Mouse (Mus musculus) MEL (cell line): ENCODE results near the gene Fancc. TPM values are rescaled to one million over a fixed set of nuclear protein-coding genes. Genes with fewer than 3 reads are reported as not detected.

ENCODE experiments used
- DNase-seq: peaks from one replicate; pipeline ENCODE4 v3.0.0; 2011; ENCODE audit warnings: low read depth, low spot score
- H3K27ac ChIP-seq: 2 replicates; pipeline ENCODE4 v1.5.1; 2012; ENCODE audit warnings: low read depth, mild to moderate bottlenecking, control low read depth, low read length, moderate library complexity; ENCODE audit not compliant: control insufficient read depth
- H3K27me3 ChIP-seq, 2 experiments: fragments of 150-350 bp in 1 of 2; sonication (generic) in 1 of 2; 2 replicates each; pipeline ENCODE4 v1.6.1; 2012; ENCODE audit warnings: low read length in 2 of 2, mild to moderate bottlenecking in 2 of 2, improper control_type of control experiment in 1 of 2, moderate library complexity in 1 of 2; ENCODE audit not compliant: insufficient read depth in 2 of 2, control insufficient read depth in 1 of 2
- H3K36me3 ChIP-seq, 2 experiments: 2 replicates each; pipeline ENCODE4 v1.6.1; 2012 to 2014; ENCODE audit warnings: low read length in 2 of 2, improper control_type of control experiment in 1 of 2, inconsistent platforms in 1 of 2, mild to moderate bottlenecking in 1 of 2; ENCODE audit not compliant: insufficient read depth in 2 of 2, control insufficient read depth in 1 of 2
- H3K4me1 ChIP-seq, 2 experiments: fragments of 150-350 bp in 1 of 2; sonication (generic) in 1 of 2; 2 replicates each; pipeline ENCODE4 v1.6.1; 2012; ENCODE audit warnings: low read length in 2 of 2, improper control_type of control experiment in 1 of 2, mild to moderate bottlenecking in 1 of 2; ENCODE audit not compliant: insufficient read depth in 2 of 2, control insufficient read depth in 1 of 2
- H3K4me3 ChIP-seq, 2 experiments: fragments of 150-350 bp in 1 of 2; sonication (generic) in 1 of 2; 2 replicates each; pipeline ENCODE4 v1.5.1; 2012; ENCODE audit warnings: low read depth in 2 of 2, low read length in 2 of 2, mild to moderate bottlenecking in 2 of 2, moderate library complexity in 2 of 2, control low read depth in 1 of 2, improper control_type of control experiment in 1 of 2; ENCODE audit not compliant: control insufficient read depth in 1 of 2, insufficient read depth in 1 of 2
- H3K79me2 ChIP-seq: 2 replicates; pipeline ENCODE4 v1.6.1; 2012; ENCODE audit warnings: mild to moderate bottlenecking, low read length, moderate library complexity; ENCODE audit not compliant: control insufficient read depth, poor library complexity, insufficient read depth
- H3K9ac ChIP-seq: 2 replicates; pipeline ENCODE4 v1.6.1; 2012; ENCODE audit warnings: low read depth, mild to moderate bottlenecking, control low read depth, low read length, moderate library complexity; ENCODE audit not compliant: control insufficient read depth, poor library complexity, severe bottlenecking
- H3K9me3 ChIP-seq: fragments of 150-350 bp; sonication (generic); replicated peaks from 2 replicates; pipeline ENCODE4 v1.6.1; 2012; ENCODE audit warnings: mild to moderate bottlenecking, low read length, improper control_type of control experiment, moderate library complexity; ENCODE audit not compliant: insufficient read depth
- BHLHE40 ChIP-seq: IDR thresholded peaks from 2 replicates; pipeline ENCODE4 v1.6.1; 2012; ENCODE audit warnings: low read depth, mild to moderate bottlenecking, inconsistent platforms, low read length, improper control_type of control experiment, borderline replicate concordance
- CHD1 ChIP-seq: IDR thresholded peaks from 2 replicates; pipeline ENCODE4 v1.6.1; 2012; ENCODE audit warnings: low read depth, mild to moderate bottlenecking, inconsistent platforms, low read length, improper control_type of control experiment
- CTCF ChIP-seq, 3 experiments: IDR thresholded peaks in 2 of 3; conservative IDR thresholded peaks in 1 of 3; 2 replicates each; pipeline ENCODE4 v1.5.1; 2011 to 2012; ENCODE audit warnings: low read length in 3 of 3, low read depth in 2 of 3, mild to moderate bottlenecking in 2 of 3, improper control_type of control experiment in 1 of 3, inconsistent platforms in 1 of 3, mixed read lengths in 1 of 3, moderate library complexity in 1 of 3; ENCODE audit not compliant: control insufficient read depth in 1 of 3, insufficient read depth in 1 of 3, poor library complexity in 1 of 3, severe bottlenecking in 1 of 3
- E2F4 ChIP-seq: IDR thresholded peaks from 2 replicates; pipeline ENCODE4 v1.6.1; 2011; ENCODE audit warnings: low read depth, low read length, improper control_type of control experiment, borderline replicate concordance
- ELF1 ChIP-seq: IDR thresholded peaks from 2 replicates; pipeline ENCODE4 v1.6.1; 2014; ENCODE audit warnings: low read depth, mild to moderate bottlenecking, inconsistent platforms, low read length, improper control_type of control experiment, moderate library complexity
- EP300 ChIP-seq, 2 experiments: IDR thresholded peaks; 2 replicates each; pipeline ENCODE4 v1.6.1; 2011; ENCODE audit warnings: improper control_type of control experiment in 2 of 2, low read length in 2 of 2, low read depth in 1 of 2, mild to moderate bottlenecking in 1 of 2
- ETS1 ChIP-seq: IDR thresholded peaks from 2 replicates; pipeline ENCODE4 v1.6.1; 2012; ENCODE audit warnings: low read depth, mild to moderate bottlenecking, inconsistent platforms, low read length, improper control_type of control experiment, moderate library complexity
- GABPA ChIP-seq: IDR thresholded peaks from 2 replicates; pipeline ENCODE4 v1.6.1; 2012; ENCODE audit warnings: low read depth, mild to moderate bottlenecking, inconsistent platforms, low read length, improper control_type of control experiment, moderate library complexity
- GATA1 ChIP-seq: IDR thresholded peaks from 2 replicates; pipeline ENCODE4 v1.6.1; 2011; ENCODE audit warnings: low read depth, low read length, improper control_type of control experiment
- HCFC1 ChIP-seq: IDR thresholded peaks from 2 replicates; pipeline ENCODE4 v1.6.1; 2012; ENCODE audit warnings: low read depth, mild to moderate bottlenecking, inconsistent platforms, low read length, improper control_type of control experiment, moderate library complexity
- JUND ChIP-seq: IDR thresholded peaks from 2 replicates; pipeline ENCODE4 v1.6.1; 2011; ENCODE audit warnings: low read depth, mild to moderate bottlenecking, improper control_type of control experiment, low read length
- KAT2A ChIP-seq: conservative IDR thresholded peaks from 2 replicates; pipeline ENCODE4 v1.6.1; 2012; ENCODE audit warnings: low read depth, low read length, improper control_type of control experiment, inconsistent platforms
- MAFK ChIP-seq: IDR thresholded peaks from 2 replicates; pipeline ENCODE4 v1.6.1; 2011; ENCODE audit warnings: low read depth, mild to moderate bottlenecking, low read length, improper control_type of control experiment, borderline replicate concordance
- MAX ChIP-seq: IDR thresholded peaks from 2 replicates; pipeline ENCODE4 v1.6.1; 2011; ENCODE audit warnings: low read length, improper control_type of control experiment
- MAZ ChIP-seq: IDR thresholded peaks from 2 replicates; pipeline ENCODE4 v1.6.1; 2012; ENCODE audit warnings: low read depth, mild to moderate bottlenecking, inconsistent platforms, low read length, improper control_type of control experiment
- MEF2A ChIP-seq: IDR thresholded peaks from 2 replicates; pipeline ENCODE4 v1.6.1; 2014; ENCODE audit warnings: low read depth, mild to moderate bottlenecking, inconsistent platforms, low read length, improper control_type of control experiment; ENCODE audit not compliant: poor library complexity, insufficient replicate concordance, severe bottlenecking; ENCODE audit errors: extremely low read depth
- MXI1 ChIP-seq: IDR thresholded peaks from 2 replicates; pipeline ENCODE4 v1.6.1; 2011; ENCODE audit warnings: mild to moderate bottlenecking, low read depth, low read length, improper control_type of control experiment
- MYB ChIP-seq: IDR thresholded peaks from 2 replicates; pipeline ENCODE4 v1.6.1; 2011; ENCODE audit warnings: mild to moderate bottlenecking, low read depth, low read length, improper control_type of control experiment
- MYC ChIP-seq: IDR thresholded peaks from 2 replicates; pipeline ENCODE4 v1.6.1; 2011; ENCODE audit warnings: low read depth, mild to moderate bottlenecking, low read length, improper control_type of control experiment, moderate library complexity
- NELFE ChIP-seq: IDR thresholded peaks from 2 replicates; pipeline ENCODE4 v1.6.1; 2011; ENCODE audit warnings: low read depth, low read length, improper control_type of control experiment
- NRF1 ChIP-seq: IDR thresholded peaks from 2 replicates; pipeline ENCODE4 v1.6.1; 2014; ENCODE audit warnings: low read depth, mild to moderate bottlenecking, inconsistent platforms, low read length, improper control_type of control experiment, moderate library complexity; ENCODE audit not compliant: poor library complexity, insufficient read depth, severe bottlenecking
- POLR2A ChIP-seq, 2 experiments: IDR thresholded peaks; 2 replicates each; pipeline ENCODE4 v1.6.1; 2011 to 2012; ENCODE audit warnings: low read length in 2 of 2, mild to moderate bottlenecking in 2 of 2, control low read depth in 1 of 2, improper control_type of control experiment in 1 of 2, low read depth in 1 of 2, moderate library complexity in 1 of 2; ENCODE audit not compliant: control insufficient read depth in 1 of 2, insufficient read depth in 1 of 2, poor library complexity in 1 of 2
- POLR2AphosphoS2 ChIP-seq: IDR thresholded peaks from 2 replicates; pipeline ENCODE4 v1.6.1; 2011; ENCODE audit warnings: low read length, improper control_type of control experiment
- POLR2AphosphoS5 ChIP-seq: IDR thresholded peaks from 2 replicates; pipeline ENCODE4 v1.6.1; 2012; ENCODE audit warnings: low read depth, borderline replicate concordance, mild to moderate bottlenecking, inconsistent platforms, low read length, moderate library complexity, mixed read lengths
- RAD21 ChIP-seq: IDR thresholded peaks from 2 replicates; pipeline ENCODE4 v1.6.1; 2011; ENCODE audit warnings: mild to moderate bottlenecking, low read depth, low read length, improper control_type of control experiment
- RCOR1 ChIP-seq: IDR thresholded peaks from 2 replicates; pipeline ENCODE4 v1.6.1; 2012; ENCODE audit warnings: low read depth, mild to moderate bottlenecking, inconsistent platforms, low read length, improper control_type of control experiment
- SIN3A ChIP-seq: IDR thresholded peaks from 2 replicates; pipeline ENCODE4 v1.6.1; 2012; ENCODE audit warnings: low read length, improper control_type of control experiment, inconsistent platforms
- SMC3 ChIP-seq: IDR thresholded peaks from 2 replicates; pipeline ENCODE4 v1.6.1; 2011; ENCODE audit warnings: low read depth, low read length, improper control_type of control experiment
- TAL1 ChIP-seq: IDR thresholded peaks from 2 replicates; pipeline ENCODE4 v1.6.1; 2012; ENCODE audit warnings: mild to moderate bottlenecking, inconsistent platforms, low read length, moderate library complexity, mixed read lengths
- TBP ChIP-seq: IDR thresholded peaks from 2 replicates; pipeline ENCODE4 v1.8.0; 2011; ENCODE audit warnings: low read depth, low read length, improper control_type of control experiment
- TCF12 ChIP-seq: IDR thresholded peaks from 2 replicates; pipeline ENCODE4 v1.6.1; 2014; ENCODE audit warnings: low read depth, mild to moderate bottlenecking, inconsistent platforms, low read length, improper control_type of control experiment, moderate library complexity
- USF2 ChIP-seq, 2 experiments: IDR thresholded peaks; 2 replicates each; pipeline ENCODE4 v1.6.1; 2011 to 2012; ENCODE audit warnings: improper control_type of control experiment in 2 of 2, low read length in 2 of 2, borderline replicate concordance in 1 of 2, inconsistent platforms in 1 of 2, low read depth in 1 of 2, mild to moderate bottlenecking in 1 of 2; ENCODE audit not compliant: insufficient read depth in 1 of 2
- ZKSCAN1 ChIP-seq: IDR thresholded peaks from 2 replicates; pipeline ENCODE4 v1.6.1; 2012; ENCODE audit warnings: low read depth, mild to moderate bottlenecking, inconsistent platforms, low read length, improper control_type of control experiment, moderate library complexity
- ZMIZ1 ChIP-seq: IDR thresholded peaks from 2 replicates; pipeline ENCODE4 v1.6.1; 2012; ENCODE audit warnings: low read depth, mild to moderate bottlenecking, inconsistent platforms, low read length, improper control_type of control experiment, moderate library complexity
- ZNF384 ChIP-seq: IDR thresholded peaks from 2 replicates; pipeline ENCODE4 v1.6.1; 2012; ENCODE audit warnings: low read depth, mild to moderate bottlenecking, inconsistent platforms, low read length, improper control_type of control experiment
- polyA plus RNA-seq, 2 experiments: library from polyadenylated mRNA; stranded (reverse) in 1 of 2; unstranded in 1 of 2; fragments of >175 nt in 1 of 2; fragments of >200 nt in 1 of 2; gene quantifications; 2 replicates each; pipeline versions ENCODE4 v1.2.1 to v1.2.4; 2012; ENCODE audit warnings: low replicate concordance in 2 of 2, low read depth in 1 of 2; ENCODE audit not compliant: insufficient read length in 2 of 2, insufficient read depth in 1 of 2, missing spikeins in 1 of 2
- total RNA-seq: library from RNA; depleted of rRNA; stranded (reverse); fragments of 300-350 nt; gene quantifications from 2 replicates; pipeline ENCODE4 v1.2.3, GENCODE M21; 2012

Fancc gene
- total and polyA plus RNA-seq, 3 experiments: 4.0 to 5.5 TPM; not detected in 1

- Histone ChIP-seq H3K9ac (peak overlapping the region; percentile 55), H3K9me3 (no peaks in the 10 kb centered on the region), H3K27ac (peak overlapping the region; percentile 89), H3K4me1 (peaks cover 2 to 23% of the 10 kb centered on the region in 2 experiments; a peak in 3 of 4 replicates), H3K27me3 (no peaks in the 10 kb centered on the region), H3K79me2 (no peaks in the 10 kb centered on the region), H3K4me3 (peak overlapping the region; percentile 40 to 57), H3K36me3 (peaks cover 0 to 21% of the 10 kb centered on the region in 2 experiments; a peak in 2 of 4 replicates)
- peak; percentile 85 for DNase-seq
- TF ChIP-seq ETS1 (peak; percentile 66; the same call in 1 of the 2 replicates), ZKSCAN1 (no peak), EP300 (IDR thresholded peaks at IDR 0.05; ENCODE audit: low read depth in 1 of 2, low read length in 2 of 2) (peak; percentile 87 to 92), RCOR1 (peak; percentile 60), ZMIZ1 (0 out of 2 replicates have a peak, but pooled peaks have one; percentile 22), USF2 (IDR thresholded peaks at IDR 0.05; ENCODE audit: borderline replicate concordance in 1 of 2, insufficient read depth in 1 of 2, low read depth in 1 of 2, low read length in 2 of 2) (no peak), POLR2AphosphoS5 (no peak), HCFC1 (peak; percentile 45; the same call in 1 of the 2 replicates), ZNF384 (peak; percentile 42; the same call in 1 of the 2 replicates), JUND (no peak), TBP (peak; percentile 72), MXI1 (peak; percentile 46), NRF1 (peak; percentile 12; the same call in 1 of the 2 replicates), TAL1 (peak; percentile 49), POLR2A (IDR thresholded peaks at IDR 0.05; ENCODE audit: control insufficient read depth in 1 of 2, insufficient read depth in 1 of 2, low read depth in 1 of 2, low read length in 2 of 2, poor library complexity in 1 of 2) (peak in 1 of 2 experiments; percentile 39; a peak in 2 of 4 replicates), CTCF (IDR thresholded peaks at IDR 0.05 in 2 of 3, conservative IDR thresholded peaks at IDR 0.05 in 1 of 3; ENCODE audit: control insufficient read depth in 1 of 3, insufficient read depth in 1 of 3, low read depth in 2 of 3, low read length in 3 of 3, poor library complexity in 1 of 3, severe bottlenecking in 1 of 3) (no peak), NELFE (peak; percentile 38; the same call in 1 of the 2 replicates), MAX (no peak), MYC (0 out of 2 replicates have a peak, but pooled peaks have one; percentile 37), BHLHE40 (no peak), MYB (peak; percentile 48; the same call in 1 of the 2 replicates), MAZ (0 out of 2 replicates have a peak, but pooled peaks have one; percentile 46), POLR2AphosphoS2 (no peak), KAT2A (no peak), GATA1 (peak; percentile 96), TCF12 (peak; percentile 85), SMC3 (no peak), MEF2A (no peak), MAFK (0 out of 2 replicates have a peak, but pooled peaks have one; percentile 18), SIN3A (peak; percentile 68; the same call in 1 of the 2 replicates), RAD21 (no peak), E2F4 (no peak), CHD1 (0 out of 2 replicates have a peak, but pooled peaks have one; percentile 9), ELF1 (no peak), GABPA (no peak)
These were observed 86.3 kb downstream of the Fancc start for GRCm38 (mm10) chr13:63410578-63411298.
